Mouse (Mus musculus): Measurements from ENCODE around the gene Ddx18.

Ddx18 gene

GRCm38 (mm10) chr1:121527061-121527460 is 40.7 kb downstream of the Ddx18 start:
- DNase-seq: no peak

GRCm38 (mm10) chr1:121518609-121519008 is 49.2 kb downstream of the Ddx18 start:
- DNase-seq: no peak

DNA sequence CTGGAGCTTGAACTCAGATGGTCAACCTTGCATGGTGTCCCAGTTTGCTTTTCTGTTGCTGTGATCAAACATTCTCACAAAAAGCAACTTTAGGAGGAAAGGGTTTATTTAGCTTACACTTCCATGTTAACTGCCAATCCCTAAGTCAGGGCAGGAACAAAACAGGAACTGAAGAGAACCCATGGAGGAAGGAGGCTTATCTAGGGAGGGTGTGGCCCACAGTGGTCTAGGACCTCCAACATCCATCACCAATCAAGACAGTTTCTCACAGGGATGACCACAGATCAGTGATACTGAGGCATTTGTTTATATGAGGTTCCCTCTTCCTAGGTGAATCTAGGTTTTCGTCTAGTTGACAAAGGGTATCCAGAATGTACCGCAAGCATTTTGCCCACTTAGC is 55.8 kb downstream of the Ddx18 start:
- DNase-seq: no peak

DNA sequence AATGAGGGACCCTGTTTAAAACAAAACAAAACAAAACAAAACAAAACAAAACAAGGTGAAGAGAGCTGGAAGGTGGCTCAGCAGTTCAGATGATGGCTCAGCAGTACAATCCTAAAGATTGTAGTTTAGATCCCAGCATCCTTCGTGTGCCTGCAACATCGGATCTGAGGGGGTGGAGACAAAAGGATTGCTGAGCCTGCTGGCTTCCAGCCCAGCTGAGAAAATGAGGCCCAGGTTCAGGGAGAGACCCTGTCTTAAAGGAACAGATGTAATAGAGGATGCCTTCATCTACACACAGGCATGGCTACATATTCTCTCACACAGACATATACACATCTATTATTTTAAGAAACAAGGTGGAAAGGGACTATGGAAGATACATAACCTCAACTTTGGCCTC is 56.6 kb downstream of the Ddx18 start:
- no peak for DNase-seq

- DNase-seq: no peak
These were observed 57.2 kb downstream of the Ddx18 start for GRCm38 (mm10) chr1:121510420-121511140.

DNA sequence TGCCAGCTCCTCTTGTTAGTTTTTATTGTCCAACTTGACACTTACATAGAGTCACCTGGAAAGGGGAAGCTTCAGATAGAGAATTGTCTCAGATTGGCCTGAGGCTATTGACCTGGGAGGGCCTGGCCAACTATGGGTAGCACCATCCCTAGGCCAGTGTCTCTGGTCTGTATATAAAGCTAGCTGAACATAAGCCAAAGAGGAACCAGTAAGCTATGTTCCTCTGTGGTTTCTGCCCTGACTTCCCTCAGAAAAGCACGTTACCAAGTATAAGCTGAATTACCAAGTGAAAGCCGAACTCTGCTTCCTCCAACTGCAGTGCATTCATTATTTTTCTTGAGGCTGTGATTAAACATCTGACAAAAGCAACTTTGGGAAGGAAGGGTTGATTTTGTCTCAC is 59.1 kb downstream of the Ddx18 start:
- DNase-seq: no peak
